Mouse (Mus musculus) megakaryocyte, adult 5-6 weeks (primary cell): ENCODE results near the gene Gm20388. TPM values are rescaled to one million over a fixed set of nuclear protein-coding genes. Genes with fewer than 3 reads are reported as not detected.
A peak's percentile ranks its signal among the peaks of the same experiment; 100 is the strongest.

ENCODE experiments used
- ATAC-seq: 2 replicates; pipeline ENCODE4 v1.8.0; 2016; ENCODE audit warnings: mild to moderate bottlenecking, inconsistent platforms; ENCODE audit not compliant: poor library complexity, severe bottlenecking
- total RNA-seq, 2 experiments: library from RNA; stranded (forward) in 1 of 2; stranded (reverse) in 1 of 2; fragments of 153-499, 151-499 nt in 1 of 2; fragments of 221-1000, 200-1000 nt in 1 of 2; gene quantifications; 2 replicates each; pipeline versions ENCODE4 v1.2.3 to v1.2.4; 2015 to 2017

Gene Gm20388
- total RNA-seq, 2 experiments from 2014 or later: 7.6 to 15.5 TPM

GRCm38 (mm10) chr8:119914161-119914560, 3.5 kb downstream of the Gm20388 start:
- ATAC-seq: no peak

GRCm38 (mm10) chr8:119915298-119915697, 4.7 kb downstream of the Gm20388 start:
- no peak for ATAC-seq

DNA sequence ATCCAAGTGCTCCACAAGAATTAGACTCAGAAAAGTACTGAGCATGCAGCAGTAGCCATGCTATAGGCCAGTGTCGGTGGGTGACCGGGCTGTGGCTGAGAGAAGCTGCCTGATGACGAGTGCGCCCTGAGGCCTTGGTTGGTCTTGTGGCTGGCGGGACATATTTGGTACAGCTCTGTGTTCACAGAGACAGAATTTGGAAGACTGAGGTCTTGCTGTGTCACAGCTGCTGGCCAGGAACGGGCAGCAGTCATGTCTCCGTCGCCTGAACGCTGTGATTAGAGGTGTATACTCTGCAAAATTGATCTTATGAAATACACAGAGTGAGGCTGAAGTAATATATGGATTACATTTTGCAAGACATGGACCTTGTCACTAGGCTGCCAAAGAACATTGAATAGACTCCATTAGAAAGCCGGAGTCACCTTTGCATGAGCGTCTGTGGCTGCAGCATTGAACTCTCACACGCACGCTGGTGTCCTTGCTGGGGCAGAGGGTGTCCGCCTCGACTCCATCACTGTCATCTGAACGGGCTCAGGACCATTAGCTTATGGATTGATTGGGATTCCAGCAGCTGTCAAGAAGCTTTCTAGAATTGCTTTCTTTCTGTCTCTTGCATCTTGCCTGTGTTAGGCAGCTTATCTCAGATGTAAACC, 5.7 kb downstream of the Gm20388 start:
- ATAC-seq: no peak

DNA sequence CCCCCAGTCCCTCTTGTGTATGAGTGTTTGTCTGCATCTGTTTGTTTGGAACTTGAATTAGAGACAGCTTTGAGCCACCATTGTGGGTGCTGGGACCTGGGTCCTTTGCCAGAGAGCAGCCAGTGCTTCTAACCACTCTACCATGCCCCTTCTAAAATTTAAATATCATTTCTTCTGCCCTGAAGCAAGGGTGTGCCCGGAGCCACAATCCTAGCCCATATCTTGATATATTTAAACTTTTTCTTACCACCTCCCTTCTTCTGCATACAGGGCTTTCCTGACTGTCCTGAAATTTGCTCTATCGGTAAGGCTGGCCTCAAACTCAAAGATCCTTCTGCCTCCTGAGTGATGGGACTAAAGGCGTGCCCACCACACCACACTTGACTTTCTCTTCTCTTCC, 6.8 kb downstream of the Gm20388 start:
- ATAC-seq: no peak

- ATAC-seq: peak; percentile 64
These were observed 7.5 kb downstream of the Gm20388 start for GRCm38 (mm10) chr8:119918155-119918567.

DNA sequence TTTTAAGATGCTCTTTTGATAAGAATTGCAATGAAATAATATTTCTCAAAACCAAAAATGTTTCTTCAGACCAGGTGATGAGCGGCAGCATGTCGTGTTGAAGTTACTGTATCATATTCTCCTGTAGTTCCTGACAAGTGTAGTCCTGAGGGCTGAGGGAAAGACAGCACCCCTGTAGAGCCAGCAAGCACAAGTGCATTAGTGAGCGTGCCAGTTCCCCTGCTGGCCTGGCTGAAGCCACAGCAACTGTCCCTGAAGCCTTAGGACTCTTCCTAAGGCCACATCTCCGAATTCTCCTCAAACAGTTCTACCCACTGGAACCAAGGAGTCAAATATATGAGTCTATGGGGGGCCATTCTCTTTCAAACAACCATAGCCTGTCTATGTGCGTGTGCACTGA, 12.6 kb downstream of the Gm20388 start:
- ATAC-seq: no peak

- no peak for ATAC-seq
These were observed 14.8 kb downstream of the Gm20388 start for GRCm38 (mm10) chr8:119925428-119925827.

GRCm38 (mm10) chr8:119926474-119926873, 15.8 kb downstream of the Gm20388 start:
- peak; percentile 93 for ATAC-seq

DNA sequence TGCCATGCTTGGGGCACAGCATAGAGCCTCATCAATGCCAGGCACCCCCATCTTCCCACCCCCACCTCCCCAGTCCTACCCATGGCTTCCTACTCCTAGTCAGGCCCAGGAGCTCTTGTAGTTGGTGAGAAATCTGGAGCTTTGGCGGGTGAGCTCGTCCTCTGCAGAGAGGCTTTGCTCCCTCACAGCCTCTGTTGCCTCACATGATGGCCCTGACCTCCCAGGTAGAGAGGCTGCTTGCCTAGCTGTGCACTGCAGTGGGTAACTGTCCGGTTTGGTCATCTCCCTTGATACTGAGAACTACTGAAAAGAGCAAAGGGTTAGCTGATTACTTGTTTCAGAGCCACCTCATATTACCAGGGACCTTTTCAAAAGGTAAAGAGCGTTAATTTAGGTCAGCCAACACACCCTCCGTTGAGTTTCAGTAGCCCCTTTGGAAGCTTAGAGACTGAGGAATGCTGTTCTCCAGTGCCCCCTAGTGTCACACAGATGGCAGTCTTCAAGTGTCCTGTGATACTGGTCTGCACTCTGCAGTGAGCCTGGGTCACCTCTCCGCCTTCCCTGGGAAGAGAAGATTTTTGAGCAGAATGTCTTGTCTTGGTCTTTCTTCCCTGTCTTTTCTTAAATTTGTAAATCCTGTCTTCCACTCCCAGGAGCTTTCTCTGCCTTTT, 16.9 kb downstream of the Gm20388 start:
- peak; percentile 58; the same call in 1 of the 2 replicates for ATAC-seq

- ATAC-seq: no peak
These were observed 20.7 kb downstream of the Gm20388 start for GRCm38 (mm10) chr8:119931317-119931716.

- ATAC-seq: no peak
These were observed 23.0 kb downstream of the Gm20388 start for GRCm38 (mm10) chr8:119933681-119934080.

DNA sequence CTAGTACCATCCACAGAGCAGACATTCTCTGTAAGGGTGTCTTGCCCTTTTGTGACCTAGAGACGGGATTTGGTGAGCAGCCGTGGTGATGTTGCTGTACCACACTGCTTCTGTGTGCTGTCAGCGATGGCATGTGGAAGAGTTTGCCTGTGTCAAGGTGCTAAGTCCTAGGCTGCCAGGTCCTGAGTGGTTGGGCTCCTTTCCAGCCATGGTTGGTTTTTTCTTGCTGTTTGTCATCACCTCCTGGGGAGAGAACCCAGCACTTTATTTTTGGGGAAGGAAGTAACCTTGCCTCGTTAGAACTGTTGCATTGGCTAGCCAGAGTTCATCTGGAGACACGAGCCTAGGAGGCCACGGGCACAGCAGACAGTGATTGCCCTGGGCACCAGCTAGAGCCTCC, 24.9 kb downstream of the Gm20388 start:
- no peak for ATAC-seq

GRCm38 (mm10) chr8:119938481-119938880, 27.8 kb downstream of the Gm20388 start:
- ATAC-seq: no peak

- no peak for ATAC-seq
These were observed 28.7 kb downstream of the Gm20388 start for GRCm38 (mm10) chr8:119939336-119939735.

GRCm38 (mm10) chr8:119941471-119941870, 30.8 kb downstream of the Gm20388 start:
- no peak for ATAC-seq

DNA sequence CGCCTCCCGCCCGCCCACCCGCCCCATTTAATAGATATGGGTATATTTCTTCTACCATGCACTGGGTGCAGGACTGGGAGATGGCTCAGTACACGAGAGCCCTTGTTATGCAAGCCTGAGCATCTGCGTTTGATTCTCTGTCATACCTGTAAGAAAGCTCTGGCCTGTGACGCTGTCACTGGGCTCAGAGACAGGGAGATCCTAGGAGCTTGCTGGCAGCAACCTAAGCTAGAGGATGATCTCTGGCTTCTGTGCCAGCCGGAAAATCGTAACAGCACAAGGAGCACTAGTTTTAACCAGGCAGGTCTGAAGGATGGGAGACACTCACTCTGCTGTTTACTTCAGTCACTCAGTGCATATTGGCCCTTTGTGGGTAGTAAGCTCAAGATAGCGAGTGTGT, 33.0 kb downstream of the Gm20388 start:
- no peak for ATAC-seq

- ATAC-seq: peak; percentile 95
These were observed 33.6 kb downstream of the Gm20388 start for GRCm38 (mm10) chr8:119944096-119944811.

DNA sequence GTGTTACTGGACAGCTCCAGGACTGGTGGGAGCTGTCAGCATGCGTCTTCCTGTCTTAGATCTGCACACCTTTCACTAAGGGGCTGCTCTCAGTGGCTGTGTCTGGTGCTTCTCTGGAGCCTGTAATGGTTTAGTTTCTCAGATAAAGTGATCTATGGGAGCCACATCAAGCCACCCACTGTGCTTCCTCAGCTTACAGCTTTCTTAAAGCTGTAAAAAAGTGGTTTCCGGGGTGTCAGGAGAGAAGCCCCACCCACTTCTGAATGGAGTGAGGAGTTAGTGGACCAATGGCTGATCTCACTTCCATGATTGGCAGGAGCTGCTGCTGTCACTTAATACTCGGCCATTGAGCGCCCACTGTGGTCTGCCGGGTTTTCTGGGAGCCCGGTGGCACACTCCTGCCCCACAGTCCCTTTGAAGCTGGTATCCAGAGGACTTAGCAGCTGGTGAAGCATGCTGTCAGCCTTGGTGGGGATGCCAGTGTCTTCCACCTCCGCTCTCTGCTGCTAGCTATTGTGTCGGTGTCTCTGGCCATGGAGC, 35.8 kb downstream of the Gm20388 start:
- ATAC-seq: no peak

GRCm38 (mm10) chr8:119947653-119948052, 37.0 kb downstream of the Gm20388 start:
- no peak for ATAC-seq

DNA sequence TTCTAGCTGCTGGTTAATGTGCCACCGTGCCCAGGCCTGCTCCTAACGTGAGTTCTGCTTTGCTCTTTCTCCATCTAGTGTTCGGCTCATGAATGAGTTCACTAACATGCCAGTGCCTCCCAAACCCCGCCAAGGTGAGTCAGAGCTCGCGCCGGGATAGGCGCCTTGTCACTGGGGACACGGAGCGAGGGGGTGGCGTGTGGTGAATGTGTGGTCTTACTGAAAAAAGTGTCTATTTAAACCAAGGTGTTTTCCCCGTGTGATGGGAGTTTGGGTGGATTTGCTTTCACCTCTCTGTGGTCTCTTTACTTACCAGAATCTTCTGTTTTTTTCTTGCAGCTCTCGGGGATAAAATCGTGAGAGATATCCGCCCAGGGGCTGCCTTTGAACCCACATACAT, 37.7 kb downstream of the Gm20388 start:
- ATAC-seq: no peak

GRCm38 (mm10) chr8:119952282-119952681, 41.6 kb downstream of the Gm20388 start:
- no peak for ATAC-seq

GRCm38 (mm10) chr8:119952747-119953146, 42.1 kb downstream of the Gm20388 start:
- no peak for ATAC-seq
